Mouse (Mus musculus): ENCODE measurements at regions not wholly inside any gene's neighbourhood (a gene's known extent, or its start where the extent isn't known, plus 50 kb on each side); places are given as distances from the start of the nearest gene placed in this dataset.

- no peak overlapping the region for H3K9ac ChIP-seq
These were observed 296.3 kb upstream of the Gm4791 start for GRCm38 (mm10) chr9:46702053-46702900.

GRCm38 (mm10) chr9:46696171-46696570 is 302.4 kb upstream of the Gm4791 start:
- no peaks in the 10 kb centered on the region for H3K9me3 ChIP-seq (ENCODE audit: control insufficient read depth, low read length)
- H3K36me3 ChIP-seq (replicated peaks; ENCODE audit: control insufficient read depth, insufficient read depth): no peaks in the 10 kb centered on the region
- H3K4me2 ChIP-seq (replicated peaks): no peak overlapping the region
- peaks cover 3% of the 10 kb centered on the region; the same call in 1 of the 2 replicates for H3K27me3 ChIP-seq (ENCODE audit: control insufficient read depth, insufficient read depth, low read length)
- H3K4me3 ChIP-seq (replicated peaks; ENCODE audit: low read length): no peak overlapping the region
- H3K4me1 ChIP-seq (replicated peaks; ENCODE audit: control insufficient read depth, insufficient read depth, low read length): no peaks in the 10 kb centered on the region
- no peak overlapping the region for H3K9ac ChIP-seq
- 88% methylated on average over 2 of the region's 2 CpGs for WGBS
- ATAC-seq (ENCODE audit: low FRiP score) (no peak), DNase-seq (ENCODE audit: low spot score) (no peak)
- no peak overlapping the region for H3K27ac ChIP-seq

More at GRCm38 (mm10) chr9:46702053-46702900, 296.3 kb upstream of the Gm4791 start:
- Histone ChIP-seq H3K27ac (peak overlapping the region; percentile 64), H3K27me3 (ENCODE audit: control insufficient read depth, insufficient read depth, low read length) (peaks cover 3% of the 10 kb centered on the region; the same call in 1 of the 2 replicates), H3K4me3 (replicated peaks; ENCODE audit: low read length) (no peak overlapping the region), H3K4me2 (replicated peaks) (peak overlapping the region; percentile 33), H3K36me3 (replicated peaks; ENCODE audit: control insufficient read depth, insufficient read depth) (no peaks in the 10 kb centered on the region), H3K9me3 (ENCODE audit: control insufficient read depth, low read length) (no peaks in the 10 kb centered on the region), H3K4me1 (replicated peaks; ENCODE audit: control insufficient read depth, insufficient read depth, low read length) (peaks cover 24% of the 10 kb centered on the region; the same call in 1 of the 2 replicates)
- DNase-seq (ENCODE audit: low spot score) (peak; percentile 33), ATAC-seq (ENCODE audit: low FRiP score) (peak; percentile 17; the same call in 1 of the 2 replicates)
- WGBS: 14% methylated on average over 16 of the region's 16 CpGs

GRCm38 (mm10) chr9:46689331-46689730 is 309.2 kb upstream of the Gm4791 start:
- Histone ChIP-seq H3K36me3 (replicated peaks; ENCODE audit: control insufficient read depth, insufficient read depth) (no peaks in the 10 kb centered on the region), H3K4me2 (replicated peaks) (no peak overlapping the region), H3K9me3 (ENCODE audit: control insufficient read depth, low read length) (no peaks in the 10 kb centered on the region), H3K9ac (no peak overlapping the region), H3K4me3 (replicated peaks; ENCODE audit: low read length) (no peak overlapping the region), H3K4me1 (replicated peaks; ENCODE audit: control insufficient read depth, insufficient read depth, low read length) (0 out of 2 replicates have a peak, but pooled peaks cover under 1% of the 10 kb centered on the region), H3K27me3 (ENCODE audit: control insufficient read depth, insufficient read depth, low read length) (no peaks in the 10 kb centered on the region), H3K27ac (no peak overlapping the region)
- DNase-seq (ENCODE audit: low spot score) (no peak), ATAC-seq (ENCODE audit: low FRiP score) (no peak)
- 77% methylated on average over 5 of the region's 5 CpGs for WGBS

GRCm38 (mm10) chr9:46684113-46684850 is 314.3 kb upstream of the Gm4791 start:
- peak overlapping the region; percentile 57; the same call in 1 of the 2 replicates for H3K27ac ChIP-seq
- H3K36me3 ChIP-seq (replicated peaks; ENCODE audit: control insufficient read depth, insufficient read depth): no peaks in the 10 kb centered on the region
- peak; percentile 52 for DNase-seq (ENCODE audit: low spot score)
- H3K27me3 ChIP-seq (ENCODE audit: control insufficient read depth, insufficient read depth, low read length): no peaks in the 10 kb centered on the region
- peak; percentile 64; the same call in 1 of the 2 replicates for ATAC-seq (ENCODE audit: low FRiP score)
- no peaks in the 10 kb centered on the region for H3K9me3 ChIP-seq (ENCODE audit: control insufficient read depth, low read length)
- H3K4me2 ChIP-seq (replicated peaks): no peak overlapping the region
- H3K4me3 ChIP-seq (replicated peaks; ENCODE audit: low read length): no peak overlapping the region
- 50% methylated on average over 15 of the region's 15 CpGs for WGBS
- H3K4me1 ChIP-seq (replicated peaks; ENCODE audit: control insufficient read depth, insufficient read depth, low read length): 0 out of 2 replicates have a peak, but pooled peaks cover 6% of the 10 kb centered on the region
- H3K9ac ChIP-seq: no peak overlapping the region

- ATAC-seq (ENCODE audit: low FRiP score): no peak
- Histone ChIP-seq H3K9ac (no peak overlapping the region), H3K36me3 (replicated peaks; ENCODE audit: control insufficient read depth, insufficient read depth) (no peaks in the 10 kb centered on the region), H3K4me2 (replicated peaks) (no peak overlapping the region), H3K9me3 (ENCODE audit: control insufficient read depth, low read length) (no peaks in the 10 kb centered on the region), H3K4me3 (replicated peaks; ENCODE audit: low read length) (no peak overlapping the region), H3K4me1 (replicated peaks; ENCODE audit: control insufficient read depth, insufficient read depth, low read length) (no peaks in the 10 kb centered on the region), H3K27ac (no peak overlapping the region), H3K27me3 (ENCODE audit: control insufficient read depth, insufficient read depth, low read length) (no peaks in the 10 kb centered on the region)
- no peak for DNase-seq (ENCODE audit: low spot score)
- 39% methylated on average over 3 of the region's 3 CpGs for WGBS
These were observed 326.5 kb upstream of the Gm4791 start for GRCm38 (mm10) chr9:46672050-46672449.

- no peak overlapping the region for H3K4me2 ChIP-seq (replicated peaks)
These were observed 334.6 kb upstream of the 4931429L15Rik start for GRCm38 (mm10) chr9:46654422-46654821.

GRCm38 (mm10) chr9:46647238-46647922 is 327.6 kb upstream of the 4931429L15Rik start:
- Histone ChIP-seq H3K27me3 (ENCODE audit: control insufficient read depth, insufficient read depth, low read length) (no peaks in the 10 kb centered on the region), H3K4me2 (replicated peaks) (no peak overlapping the region), H3K4me1 (replicated peaks; ENCODE audit: control insufficient read depth, insufficient read depth, low read length) (0 out of 2 replicates have a peak, but pooled peaks cover 13% of the 10 kb centered on the region), H3K9me3 (ENCODE audit: control insufficient read depth, low read length) (no peaks in the 10 kb centered on the region), H3K9ac (no peak overlapping the region), H3K4me3 (replicated peaks; ENCODE audit: low read length) (no peak overlapping the region), H3K36me3 (replicated peaks; ENCODE audit: control insufficient read depth, insufficient read depth) (no peaks in the 10 kb centered on the region), H3K27ac (peak overlapping the region; percentile 43; the same call in 1 of the 2 replicates)
- 24% methylated on average over 9 of the region's 9 CpGs for WGBS
- ATAC-seq (ENCODE audit: low FRiP score) (0 out of 2 replicates have a peak, but pooled peaks have one; percentile 21), DNase-seq (ENCODE audit: low spot score) (peak; percentile 54)

More at GRCm38 (mm10) chr9:46654422-46654821, 334.6 kb upstream of the 4931429L15Rik start:
- Histone ChIP-seq H3K9me3 (ENCODE audit: control insufficient read depth, low read length) (no peaks in the 10 kb centered on the region), H3K27ac (no peak overlapping the region), H3K27me3 (ENCODE audit: control insufficient read depth, insufficient read depth, low read length) (no peaks in the 10 kb centered on the region), H3K4me3 (replicated peaks; ENCODE audit: low read length) (no peak overlapping the region), H3K36me3 (replicated peaks; ENCODE audit: control insufficient read depth, insufficient read depth) (no peaks in the 10 kb centered on the region), H3K4me1 (replicated peaks; ENCODE audit: control insufficient read depth, insufficient read depth, low read length) (no peaks in the 10 kb centered on the region; the same call in 1 of the 2 replicates), H3K9ac (no peak overlapping the region)
- ATAC-seq (ENCODE audit: low FRiP score): no peak
- WGBS: 88% methylated on average over 8 of the region's 8 CpGs
- DNase-seq (ENCODE audit: low spot score): no peak

GRCm38 (mm10) chr9:46645469-46645884 is 325.7 kb upstream of the 4931429L15Rik start:
- H3K4me2 ChIP-seq (replicated peaks): no peak overlapping the region
- peak overlapping the region; percentile 20; the same call in 1 of the 2 replicates for H3K9ac ChIP-seq
- DNase-seq (ENCODE audit: low spot score) (no peak), ATAC-seq (ENCODE audit: low FRiP score) (no peak)
- 0 out of 2 replicates have a peak, but pooled peaks cover 13% of the 10 kb centered on the region for H3K4me1 ChIP-seq (replicated peaks; ENCODE audit: control insufficient read depth, insufficient read depth, low read length)
- H3K9me3 ChIP-seq (ENCODE audit: control insufficient read depth, low read length): no peaks in the 10 kb centered on the region
- H3K4me3 ChIP-seq (replicated peaks; ENCODE audit: low read length): no peak overlapping the region
- H3K27ac ChIP-seq: no peak overlapping the region
- 14% methylated on average over 7 of the region's 7 CpGs for WGBS
- H3K36me3 ChIP-seq (replicated peaks; ENCODE audit: control insufficient read depth, insufficient read depth): no peaks in the 10 kb centered on the region
- H3K27me3 ChIP-seq (ENCODE audit: control insufficient read depth, insufficient read depth, low read length): no peaks in the 10 kb centered on the region
